Mouse (Mus musculus): ENCODE results near the gene Dnajb7. TPM values are rescaled to one million over a fixed set of nuclear protein-coding genes. Genes with fewer than 3 reads are reported as not detected.

Dnajb7 gene
- not detected in 2 replicates for total RNA-seq (2014; fragmentation: Nextera tagmentation)
- 0.34 TPM in 1 of 2 replicates, not detected in the other for total RNA-seq (2017)

GRCm38 (mm10) chr15:81408199-81408598, at the start of gene Dnajb7:
Gene Dnajb7 (minus strand): TSS chr15:81408299.
- no peak for ATAC-seq (replicated peaks; ENCODE audit: low FRiP score, low TSS enrichment, poor library complexity, severe bottlenecking)

DNA sequence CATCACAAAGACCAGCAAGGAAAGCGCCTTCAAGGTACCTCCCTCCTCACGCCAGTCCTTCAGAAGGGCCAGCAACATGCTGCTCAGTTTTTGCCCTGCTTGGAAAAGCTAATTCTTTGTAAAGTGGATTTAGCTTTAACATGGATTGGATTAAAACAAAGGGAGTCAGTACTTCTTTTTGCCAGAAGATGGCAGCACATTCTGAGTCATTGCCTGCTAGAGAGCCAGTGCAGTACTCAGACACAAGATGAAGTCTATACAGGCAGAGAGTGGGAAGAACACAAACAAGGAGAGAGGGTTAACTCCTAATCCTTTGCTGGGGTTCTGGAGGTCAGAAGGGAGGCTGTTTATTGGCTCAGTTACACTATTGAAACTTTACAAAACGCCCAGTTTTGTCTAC, 40.4 kb upstream of the Dnajb7 start:
- peak; percentile 75 for ATAC-seq (replicated peaks; ENCODE audit: low FRiP score, low TSS enrichment, poor library complexity, severe bottlenecking)

- no peak for ATAC-seq (replicated peaks; ENCODE audit: low FRiP score, low TSS enrichment, poor library complexity, severe bottlenecking)
Measured at GRCm38 (mm10) chr15:81439236-81439635, 31.1 kb upstream of the Dnajb7 start.

DNA sequence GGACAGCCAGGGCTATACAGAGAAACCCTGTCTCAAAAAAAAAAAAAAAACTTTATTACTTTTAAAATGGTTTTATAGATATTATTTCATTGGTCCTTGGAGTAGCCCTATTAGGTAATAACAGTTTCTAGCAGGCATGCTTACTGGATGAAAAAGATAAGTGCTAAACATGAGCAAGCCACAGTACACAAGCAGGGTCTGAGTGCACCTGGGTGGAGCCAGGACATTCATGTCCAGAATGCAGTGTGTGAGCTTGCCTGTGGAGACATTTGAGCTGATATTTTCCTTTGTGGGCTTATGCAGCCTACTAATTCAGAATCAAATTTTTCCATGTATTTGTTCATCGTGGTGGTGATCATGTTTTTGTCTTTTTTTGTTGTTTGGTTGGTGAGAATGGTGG, 30.2 kb upstream of the Dnajb7 start:
- ATAC-seq (replicated peaks; ENCODE audit: low FRiP score, low TSS enrichment, poor library complexity, severe bottlenecking) = peak; percentile 63; the same call in 1 of the 2 replicates

DNA sequence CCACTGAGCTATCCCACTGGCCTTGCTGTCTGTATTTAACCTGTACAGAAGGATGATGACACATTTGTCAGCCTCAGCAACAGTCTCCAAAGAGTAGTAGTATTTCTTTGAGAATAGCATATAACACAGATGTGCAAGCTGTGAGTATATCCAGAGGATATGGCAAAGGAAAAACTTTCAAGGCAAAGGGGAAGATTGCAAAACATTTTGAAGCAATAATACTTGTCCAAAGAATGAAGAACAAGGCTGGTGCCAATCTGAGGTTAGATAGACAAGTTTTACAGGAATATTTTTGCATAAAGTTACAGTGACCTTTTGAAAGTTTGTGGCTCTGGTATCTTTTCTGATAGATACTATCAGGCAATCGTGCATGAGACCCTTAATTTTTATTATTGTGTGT, 23.1 kb upstream of the Dnajb7 start:
- ATAC-seq (replicated peaks; ENCODE audit: low FRiP score, low TSS enrichment, poor library complexity, severe bottlenecking) = no peak

DNA sequence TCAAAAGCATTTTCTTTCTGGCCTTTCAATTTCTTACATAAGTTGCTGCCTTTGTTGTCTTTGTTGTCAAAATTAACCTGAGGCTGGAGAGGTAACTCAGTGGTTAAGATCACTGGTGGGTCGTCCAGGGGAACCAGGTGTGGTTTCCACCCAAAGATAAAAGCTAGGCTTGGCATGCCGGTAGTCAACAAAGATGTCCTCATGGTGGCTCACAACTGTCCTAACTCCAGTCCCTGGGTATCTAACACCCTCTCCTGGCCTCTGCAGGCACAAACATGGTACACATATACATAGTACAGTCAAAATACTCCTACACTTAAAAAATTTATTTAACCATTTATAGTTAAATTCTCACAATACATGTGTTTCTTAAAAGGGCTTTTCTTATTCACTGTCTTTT, 19.8 kb upstream of the Dnajb7 start:
- peak; percentile 65; the same call in 1 of the 2 replicates for ATAC-seq (replicated peaks; ENCODE audit: low FRiP score, low TSS enrichment, poor library complexity, severe bottlenecking)

GRCm38 (mm10) chr15:81425311-81425710, 17.2 kb upstream of the Dnajb7 start:
- ATAC-seq (replicated peaks; ENCODE audit: low FRiP score, low TSS enrichment, poor library complexity, severe bottlenecking) = no peak

DNA sequence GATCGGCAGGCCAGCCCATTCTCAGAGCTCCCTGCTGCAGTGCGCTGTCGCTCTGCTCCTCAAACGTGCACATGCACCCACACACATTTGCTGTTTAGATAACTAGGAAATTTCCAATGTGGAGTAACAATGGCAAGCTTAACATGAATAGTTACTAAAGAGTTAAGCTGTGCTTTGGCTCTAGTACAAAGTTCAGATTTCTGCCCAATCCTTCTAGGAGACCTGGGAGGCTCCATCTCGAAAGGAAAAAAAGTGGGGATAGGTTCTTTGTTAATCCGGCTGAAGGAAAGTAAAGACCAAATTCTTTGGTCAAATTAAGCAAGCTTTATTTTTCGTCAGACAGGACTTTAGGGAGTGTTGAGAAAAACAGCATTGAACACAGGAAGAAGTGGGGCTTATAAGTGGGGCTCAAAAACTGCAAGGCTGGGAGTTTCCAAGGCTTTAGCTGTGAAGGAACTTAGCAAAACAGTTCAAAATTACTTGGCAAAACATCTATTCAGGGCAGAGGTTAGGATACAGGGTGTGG, 14.1 kb upstream of the Dnajb7 start:
- no peak for ATAC-seq (replicated peaks; ENCODE audit: low FRiP score, low TSS enrichment, poor library complexity, severe bottlenecking)

DNA sequence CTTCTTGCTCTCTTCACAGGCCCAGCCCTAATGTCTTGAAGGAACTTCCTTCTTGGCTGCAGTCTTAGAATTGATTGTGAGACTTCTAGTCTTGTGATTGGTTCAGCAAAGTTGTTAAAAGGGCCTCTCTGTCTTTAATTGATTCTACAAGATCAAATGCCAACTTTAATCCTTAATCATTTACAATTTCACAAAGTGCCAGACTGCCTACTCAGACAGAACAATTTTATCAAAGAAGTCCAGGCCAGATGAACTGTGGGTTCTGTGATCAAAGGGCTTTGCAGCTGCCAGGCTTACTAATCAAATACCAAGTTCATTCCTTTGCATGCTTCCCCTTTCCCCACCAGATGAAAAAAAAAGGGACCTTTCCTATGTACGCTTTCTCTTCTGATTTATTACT, 13.4 kb upstream of the Dnajb7 start:
- peak; percentile 45 for ATAC-seq (replicated peaks; ENCODE audit: low FRiP score, low TSS enrichment, poor library complexity, severe bottlenecking)

GRCm38 (mm10) chr15:81418065-81418464, 10.0 kb upstream of the Dnajb7 start:
- ATAC-seq (replicated peaks; ENCODE audit: low FRiP score, low TSS enrichment, poor library complexity, severe bottlenecking) = no peak

GRCm38 (mm10) chr15:81416763-81417310, 8.7 kb upstream of the Dnajb7 start:
- ATAC-seq (replicated peaks; ENCODE audit: low FRiP score, low TSS enrichment, poor library complexity, severe bottlenecking) = peak; percentile 79

DNA sequence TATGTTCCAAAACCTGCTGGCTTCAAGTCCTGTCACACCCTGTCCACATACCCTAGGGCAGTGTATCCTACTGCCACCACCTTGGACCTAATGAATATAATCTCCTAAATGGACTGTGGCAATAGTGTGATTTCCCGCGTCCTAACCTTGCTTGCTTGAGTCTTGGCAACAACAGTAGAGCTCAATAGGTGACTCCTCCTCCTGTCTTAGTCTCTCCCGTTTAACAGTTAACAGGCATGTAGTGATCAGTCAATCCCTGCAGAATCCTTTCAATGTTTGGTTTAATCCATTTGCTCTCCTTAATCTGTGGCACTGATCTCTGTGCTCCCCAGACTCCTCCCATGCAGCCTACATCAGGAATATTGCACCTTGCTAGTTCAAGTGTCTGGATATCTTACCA, 3.1 kb downstream of the Dnajb7 start:
- no peak for ATAC-seq (replicated peaks; ENCODE audit: low FRiP score, low TSS enrichment, poor library complexity, severe bottlenecking)

GRCm38 (mm10) chr15:81399638-81400315, 8.3 kb downstream of the Dnajb7 start, which contains the start of the genes St13 and Xpnpep3:
Gene St13 (minus strand): TSS chr15:81400077.
Gene Xpnpep3 (plus strand): TSS chr15:81400138.
- ATAC-seq (replicated peaks; ENCODE audit: low FRiP score, low TSS enrichment, poor library complexity, severe bottlenecking) = peak; percentile 98

- no peak for ATAC-seq (replicated peaks; ENCODE audit: low FRiP score, low TSS enrichment, poor library complexity, severe bottlenecking)
Measured at GRCm38 (mm10) chr15:81399297-81399637, 8.8 kb downstream of the Dnajb7 start.

GRCm38 (mm10) chr15:81398189-81398588, 9.9 kb downstream of the Dnajb7 start:
- no peak for ATAC-seq (replicated peaks; ENCODE audit: low FRiP score, low TSS enrichment, poor library complexity, severe bottlenecking)

DNA sequence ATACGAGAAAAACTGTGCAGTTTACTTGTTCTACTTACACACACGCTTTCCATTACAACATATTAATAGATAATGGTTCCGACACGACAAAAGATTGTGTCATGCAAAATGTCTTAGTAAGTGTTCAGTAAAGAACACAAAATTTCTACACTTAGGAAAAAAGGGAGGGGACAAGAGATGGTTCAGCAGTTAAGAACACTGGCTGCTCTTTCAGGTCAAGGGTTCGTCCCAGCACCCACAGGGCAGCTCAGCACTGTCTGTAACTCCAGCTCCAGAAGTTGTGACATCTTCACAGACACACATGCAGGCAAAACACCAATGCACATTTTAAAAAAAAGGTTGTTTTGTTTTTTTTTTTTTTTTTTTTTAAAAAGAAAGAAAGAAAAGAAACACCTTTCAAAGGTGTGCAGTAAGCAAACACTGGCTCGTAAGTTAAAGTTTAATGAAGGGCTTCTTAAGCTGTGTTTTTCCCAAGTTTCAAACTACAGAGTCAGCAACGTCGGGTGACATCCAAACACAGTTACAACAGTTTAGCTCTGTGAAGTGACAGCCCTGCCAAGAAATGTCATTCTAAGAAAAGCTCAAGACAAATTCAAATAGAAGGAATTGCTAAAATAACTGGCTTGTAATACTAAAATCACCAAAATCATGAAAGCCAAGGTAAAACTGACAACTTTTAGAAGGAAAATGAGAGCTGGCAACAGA, 13.7 kb downstream of the Dnajb7 start:
- ATAC-seq (replicated peaks; ENCODE audit: low FRiP score, low TSS enrichment, poor library complexity, severe bottlenecking) = no peak

GRCm38 (mm10) chr15:81392997-81393396, 15.1 kb downstream of the Dnajb7 start:
- ATAC-seq (replicated peaks; ENCODE audit: low FRiP score, low TSS enrichment, poor library complexity, severe bottlenecking) = no peak

- ATAC-seq (replicated peaks; ENCODE audit: low FRiP score, low TSS enrichment, poor library complexity, severe bottlenecking) = no peak
Measured at GRCm38 (mm10) chr15:81386327-81386726, 21.8 kb downstream of the Dnajb7 start.

GRCm38 (mm10) chr15:81378845-81379244, 29.3 kb downstream of the Dnajb7 start:
- no peak for ATAC-seq (replicated peaks; ENCODE audit: low FRiP score, low TSS enrichment, poor library complexity, severe bottlenecking)

DNA sequence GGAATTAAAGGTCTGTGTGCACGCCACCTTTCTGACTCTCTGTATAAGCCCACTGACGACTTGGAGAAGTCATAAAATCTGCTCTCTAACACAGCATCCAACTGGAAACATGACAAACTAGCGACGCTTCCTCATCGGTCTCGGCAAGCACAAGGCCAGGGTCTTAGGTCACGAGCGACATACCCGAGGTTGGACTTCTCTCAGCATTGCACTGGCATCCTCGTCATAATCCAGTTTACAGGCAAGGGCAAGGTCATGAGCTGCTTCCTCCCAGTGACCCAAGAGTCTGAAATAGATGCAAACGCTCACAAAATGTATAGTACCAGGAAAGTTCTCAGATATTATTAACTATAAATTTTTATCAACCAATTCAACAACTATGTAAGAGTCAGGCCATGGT, 33.5 kb downstream of the Dnajb7 start:
- no peak for ATAC-seq (replicated peaks; ENCODE audit: low FRiP score, low TSS enrichment, poor library complexity, severe bottlenecking)
